Mouse (Mus musculus) limb, embryonic 10.5 days (tissue): ENCODE measurements around the gene Josd1. TPM values are rescaled to one million over a fixed set of nuclear protein-coding genes. Genes with fewer than 3 reads are reported as not detected.

ENCODE experiments used
- DNase-seq: peaks from one replicate; pipeline ENCODE4 v3.0.0-alpha.2; 2017; ENCODE audit warnings: low spot score
- H3K27ac ChIP-seq: fragments of 300-500 bp; sonication (generic); 2 replicates; pipeline ENCODE4 v1.5.1; 2016; ENCODE audit warnings: mild to moderate bottlenecking
- H3K27me3 ChIP-seq: fragments of 300-500 bp; sonication (generic); 2 replicates; pipeline ENCODE4 v1.6.1; 2016; ENCODE audit warnings: low read depth, mild to moderate bottlenecking; ENCODE audit not compliant: poor library complexity, severe bottlenecking
- H3K36me3 ChIP-seq: fragments of 300-500 bp; sonication (generic); 2 replicates; pipeline ENCODE4 v1.6.1; 2016; ENCODE audit warnings: mild to moderate bottlenecking, moderate library complexity
- H3K4me1 ChIP-seq: fragments of 300-500 bp; sonication (generic); 2 replicates; pipeline ENCODE4 v1.6.1; 2016
- H3K4me3 ChIP-seq: fragments of 300-500 bp; sonication (generic); 2 replicates; pipeline ENCODE4 v1.5.1; 2016; ENCODE audit warnings: mild to moderate bottlenecking, moderate library complexity
- H3K9me3 ChIP-seq: fragments of 300-500 bp; sonication (generic); replicated peaks from 2 replicates; pipeline ENCODE4 v1.6.1; 2016; ENCODE audit warnings: mild to moderate bottlenecking
- WGBS: fragments of 180-500 bp; shearing (Covaris S2); methylation state at CpG from one replicate; pipeline ENCODE4 v1.1.7; 2016; 5-methylcytosine and 5-hydroxymethylcytosine counted together
- polyA plus RNA-seq: library from polyadenylated mRNA; unstranded; fragments of >200 nt; fragmentation: Nextera tagmentation; extraction: Ambion mirVana; gene quantifications from 2 replicates; pipeline ENCODE4 v1.2.1, GENCODE M21; 2016

Josd1 gene
- polyA plus RNA-seq, 1 experiment from 2014 or later = 24.6 TPM

GRCm38 (mm10) chr15:79630471-79630870, 57.2 kb downstream of the Josd1 start:
- Histone ChIP-seq H3K9me3 (no peaks in the 10 kb centered on the region), H3K4me3 (no peak overlapping the region), H3K27me3 (no peaks in the 10 kb centered on the region), H3K36me3 (peaks cover 60% of the 10 kb centered on the region), H3K27ac (no peak overlapping the region), H3K4me1 (peaks cover 8% of the 10 kb centered on the region; the same call in 1 of the 2 replicates)
- 67% methylated on average over 2 of the region's 2 CpGs for WGBS
- no peak for DNase-seq

Other genes with a start within 250 kb of the Josd1 start
- gene Csnk1e, start 232.4 kb downstream of the Josd1 start, polyA plus RNA-seq = 152 and 170 TPM in 2 replicates
- gene Kcnj4, start 182.7 kb downstream of the Josd1 start, polyA plus RNA-seq = not detected in 2 replicates
- gene Kdelr3, start 171.5 kb downstream of the Josd1 start, polyA plus RNA-seq = 4.2 and 9.4 TPM in 2 replicates
- gene Ddx17, start 141.2 kb downstream of the Josd1 start, polyA plus RNA-seq = 44.9 and 51.4 TPM in 2 replicates
- 0.55 and 1.7 TPM in 2 replicates for gene Dmc1, start 82.8 kb downstream of the Josd1 start, polyA plus RNA-seq
- 1.0 and 2.1 TPM in 2 replicates for gene Fam227a, start 29.0 kb downstream of the Josd1 start, polyA plus RNA-seq
- 58.4 and 65.6 TPM in 2 replicates for gene Cby1, start 28.7 kb downstream of the Josd1 start, polyA plus RNA-seq
- gene Tomm22, start 17.1 kb downstream of the Josd1 start, polyA plus RNA-seq = 253 and 284 TPM in 2 replicates
- 48.6 and 53.9 TPM in 2 replicates for gene Gtpbp1, start 2.9 kb upstream of the Josd1 start, polyA plus RNA-seq
- 2.8 and 3.8 TPM in 2 replicates for gene Sun2, start 54.6 kb upstream of the Josd1 start, polyA plus RNA-seq
- gene Dnal4, start 89.9 kb upstream of the Josd1 start, polyA plus RNA-seq = 62.2 and 70.4 TPM in 2 replicates
- gene Nptxr, start 116.8 kb upstream of the Josd1 start, polyA plus RNA-seq = 0.55 and 0.65 TPM in 2 replicates
- gene Npcd, start 146.3 kb upstream of the Josd1 start, polyA plus RNA-seq = not detected in 2 replicates
- gene Cbx6, start 146.8 kb upstream of the Josd1 start, polyA plus RNA-seq = 15.5 and 18.2 TPM in 2 replicates
- gene Apobec3, start 203.7 kb upstream of the Josd1 start, polyA plus RNA-seq = 5.9 and 9.4 TPM in 2 replicates